Mouse (Mus musculus) heart, postnatal 14 days (tissue): ENCODE measurements around the gene Vdr. TPM values are rescaled to one million over a fixed set of nuclear protein-coding genes. Genes with fewer than 3 reads are reported as not detected.

Experiments used
- DNase-seq, 2 experiments: peaks; one replicate each; pipeline ENCODE4 v3.0.0; 2021 to 2022
- intact Hi-C: fragments of 180-260 bp; cut with DNase I; formaldehyde crosslinking; loops from one replicate; pipeline ENCODE4 v1.15.1; 2025
- total RNA-seq, 2 experiments: library from RNA; stranded (reverse); gene quantifications; 2 replicates each; pipeline ENCODE4 v1.2.3; 2021

Gene Vdr
- total RNA-seq, 2 experiments from 2014 or later = 1.3 to 1.9 TPM

DNA sequence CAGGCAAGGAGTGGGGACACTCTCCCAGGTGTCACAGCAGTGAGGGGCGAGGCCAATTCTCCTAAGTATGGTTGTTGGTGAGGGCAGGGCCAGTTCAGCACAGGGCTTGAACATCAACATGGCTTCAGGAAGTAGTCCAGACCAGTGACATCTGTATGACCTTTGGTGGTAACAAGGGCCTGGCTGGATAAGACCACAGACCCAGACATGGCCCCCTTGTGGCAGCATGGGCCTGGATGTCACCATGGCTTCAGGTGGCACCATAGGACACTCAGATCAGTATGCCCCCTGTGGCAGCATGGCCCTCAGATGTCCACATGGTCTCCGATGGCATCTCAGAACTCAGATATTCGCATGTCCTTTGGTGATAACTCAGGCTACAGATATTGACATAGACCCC is 58.1 kb downstream of the Vdr start:
- intact Hi-C loops = no loop called here
- no peak for DNase-seq

- no peak for DNase-seq
- intact Hi-C loops = no loop called here
These were observed 59.4 kb downstream of the Vdr start for GRCm38 (mm10) chr15:97851011-97851410.

DNA sequence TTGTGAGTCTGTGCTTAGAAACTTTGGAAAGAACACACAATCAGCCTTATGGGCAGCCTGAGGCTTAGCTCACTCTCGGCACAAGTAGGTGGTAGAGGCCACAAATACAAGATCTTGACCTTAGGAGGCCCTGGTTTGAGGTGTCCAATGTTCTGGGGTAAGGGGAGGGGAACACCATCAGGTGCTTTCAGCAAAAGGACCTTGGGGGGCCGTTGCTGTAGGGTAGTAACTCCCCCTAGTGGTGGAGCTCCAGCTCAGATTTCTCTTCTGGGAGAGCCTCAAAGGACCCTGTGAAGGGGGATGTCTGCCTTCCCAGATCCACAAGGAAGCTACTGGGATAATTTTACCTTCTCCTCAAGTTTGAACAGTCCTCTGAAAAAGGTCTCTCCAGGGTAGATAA is 60.0 kb downstream of the Vdr start:
- no peak for DNase-seq
- intact Hi-C loops = loop anchor here (1.0 kb wide), 1 partner anchor 66 kb away; no protein-coding TSS in a partner anchor

- intact Hi-C loops = loop anchor here (1.0 to 2.0 kb wide), 3 partner anchors 24 to 131 kb away; no protein-coding TSS in a partner anchor
- peak; percentile 86 to 90 for DNase-seq
These were observed 61.1 kb downstream of the Vdr start for GRCm38 (mm10) chr15:97849116-97849911.

GRCm38 (mm10) chr15:97847866-97848265 is 62.6 kb downstream of the Vdr start:
- no peak for DNase-seq
- intact Hi-C loops = loop anchor here (2.0 kb wide), 1 partner anchor 37 kb away; no protein-coding TSS in a partner anchor

- no peak for DNase-seq
- intact Hi-C loops = no loop called here
These were observed 63.1 kb downstream of the Vdr start for GRCm38 (mm10) chr15:97847285-97847684.

DNA sequence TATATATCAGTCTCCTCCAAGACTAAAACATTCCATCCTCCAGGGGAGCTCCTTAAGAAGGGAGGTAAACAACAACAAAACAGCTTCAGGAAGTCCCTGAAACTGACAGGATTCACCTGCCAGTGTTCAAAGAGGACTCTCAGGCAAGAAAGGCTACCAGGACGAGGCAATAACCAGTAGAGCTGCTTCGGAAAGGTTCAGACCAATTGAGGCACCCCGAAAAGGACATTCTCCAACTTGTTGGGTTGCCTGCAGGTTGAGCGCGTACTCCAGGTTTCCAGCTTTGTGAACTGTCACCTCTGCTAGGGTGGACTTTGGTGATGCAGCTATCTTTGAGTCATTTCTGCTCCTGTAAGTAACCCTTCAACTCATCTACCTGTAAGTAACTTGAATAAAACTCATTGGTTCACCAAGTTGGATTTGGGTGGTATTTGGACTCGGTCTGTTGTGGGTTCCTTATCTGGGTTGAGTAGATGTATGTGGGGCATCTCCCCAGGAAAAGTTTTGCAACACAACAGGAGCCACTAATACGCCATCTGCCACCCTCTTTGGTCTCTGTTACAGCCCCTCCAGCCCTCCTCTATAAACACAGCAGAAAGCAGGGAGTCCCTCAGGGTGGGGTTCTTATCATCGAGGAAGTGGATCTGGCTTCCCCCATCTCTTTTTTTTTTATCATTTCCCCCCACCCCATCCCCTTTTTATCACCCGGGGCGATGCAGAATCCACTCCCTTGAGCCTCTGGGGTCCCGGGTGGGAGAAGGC is 64.1 kb downstream of the Vdr start:
- no peak for DNase-seq
- intact Hi-C loops = no loop called here

- DNase-seq = no peak
- intact Hi-C loops = no loop called here
These were observed 66.1 kb downstream of the Vdr start, which contains the start of gene Hdac7 for GRCm38 (mm10) chr15:97844037-97845034. Gene Hdac7 (minus strand): TSS chr15:97844502.

DNA sequence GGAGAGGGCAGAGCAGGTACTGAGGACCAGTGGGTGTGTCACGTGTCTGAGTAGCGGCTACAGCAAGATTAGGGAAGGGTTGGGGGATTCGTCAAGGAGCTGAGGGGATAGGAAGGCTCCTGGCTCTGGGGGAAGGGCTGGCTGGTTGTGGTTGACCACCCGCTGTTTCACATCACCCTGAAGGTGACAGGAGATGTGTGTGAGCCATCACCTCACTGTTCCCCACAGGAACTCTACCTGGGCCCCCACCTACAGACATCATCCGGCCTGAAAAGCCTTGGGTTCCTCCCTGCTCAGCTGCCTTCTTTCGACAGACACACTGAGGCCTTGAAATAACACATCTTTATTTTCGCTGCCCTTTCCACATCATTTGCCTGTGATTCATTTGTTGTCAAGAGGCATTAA is 67.2 kb downstream of the Vdr start:
- DNase-seq = no peak

DNA sequence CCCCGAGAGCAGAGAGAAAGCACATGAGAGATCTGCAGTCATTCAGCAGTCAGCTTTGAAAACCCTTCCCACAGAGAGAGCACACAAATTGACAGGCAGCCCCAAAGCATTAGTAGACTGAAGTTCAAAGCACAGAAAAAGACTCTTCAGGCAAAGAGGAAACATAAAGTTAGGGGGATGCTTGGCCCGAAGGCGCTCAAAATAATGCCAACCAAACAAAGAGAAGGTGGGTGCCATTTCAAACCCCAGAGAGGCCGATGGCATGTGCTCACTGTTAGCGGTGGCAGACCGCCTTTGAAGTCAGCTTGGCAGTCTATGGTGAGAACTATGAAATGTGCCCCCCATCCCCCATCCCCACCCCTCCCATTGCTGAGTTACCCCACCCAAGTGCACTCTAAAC is 68.4 kb downstream of the Vdr start:
- intact Hi-C loops = no loop called here
- no peak for DNase-seq

More for the DNA sequence above, 67.2 kb downstream of the Vdr start:
- intact Hi-C loops = no loop called here

- no peak for DNase-seq
- intact Hi-C loops = no loop called here
These were observed 69.0 kb downstream of the Vdr start for GRCm38 (mm10) chr15:97841383-97841782.

- no peak for DNase-seq
- intact Hi-C loops = no loop called here
These were observed 69.6 kb downstream of the Vdr start for GRCm38 (mm10) chr15:97840781-97841180.

- intact Hi-C loops = no loop called here
- DNase-seq = peak; percentile 78 to 86
These were observed 70.4 kb downstream of the Vdr start for GRCm38 (mm10) chr15:97839991-97840455.

DNA sequence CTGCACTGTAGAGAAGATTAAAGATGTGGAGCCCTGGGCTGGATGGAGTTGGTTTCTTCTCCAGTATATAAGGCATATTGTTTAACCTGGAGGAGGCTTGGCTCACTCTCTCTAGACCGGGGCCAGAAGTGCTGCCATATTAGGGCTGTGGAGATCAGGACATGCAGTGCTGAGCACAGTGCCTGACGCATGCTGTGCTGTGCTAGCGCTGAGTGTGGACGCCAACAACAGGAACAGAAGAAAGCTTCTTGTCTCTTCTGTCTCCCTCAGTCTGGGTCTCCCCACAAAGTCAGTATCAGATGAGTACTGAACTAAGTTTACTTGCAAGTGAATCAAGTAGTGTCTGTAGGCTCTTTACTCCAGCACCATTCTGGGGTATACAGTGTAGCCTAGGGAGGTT is 71.0 kb downstream of the Vdr start:
- DNase-seq = no peak
- intact Hi-C loops = no loop called here

GRCm38 (mm10) chr15:97839012-97839411 is 71.4 kb downstream of the Vdr start:
- intact Hi-C loops = no loop called here
- DNase-seq = no peak

DNA sequence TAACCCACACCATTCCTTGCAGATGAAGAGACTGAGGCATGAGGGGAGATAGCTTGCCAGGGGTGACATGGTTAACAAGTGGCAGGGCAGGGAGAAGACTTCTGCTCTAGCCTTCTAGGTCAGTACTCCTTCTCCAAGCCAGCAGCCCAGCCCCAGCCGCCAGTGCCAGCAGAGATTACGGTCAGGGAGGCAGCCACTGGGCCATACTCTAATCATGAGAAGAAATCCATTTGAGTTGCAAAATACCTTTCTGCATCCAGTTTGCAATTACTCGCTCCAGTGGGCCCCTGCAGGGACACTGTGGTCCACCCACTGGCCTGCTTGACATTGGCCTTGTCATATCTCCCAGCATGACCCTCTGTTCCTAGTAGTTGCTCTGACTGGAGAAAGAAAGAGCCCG is 72.0 kb downstream of the Vdr start:
- DNase-seq = peak in 1 of 2 experiments; percentile 53
- intact Hi-C loops = no loop called here

DNA sequence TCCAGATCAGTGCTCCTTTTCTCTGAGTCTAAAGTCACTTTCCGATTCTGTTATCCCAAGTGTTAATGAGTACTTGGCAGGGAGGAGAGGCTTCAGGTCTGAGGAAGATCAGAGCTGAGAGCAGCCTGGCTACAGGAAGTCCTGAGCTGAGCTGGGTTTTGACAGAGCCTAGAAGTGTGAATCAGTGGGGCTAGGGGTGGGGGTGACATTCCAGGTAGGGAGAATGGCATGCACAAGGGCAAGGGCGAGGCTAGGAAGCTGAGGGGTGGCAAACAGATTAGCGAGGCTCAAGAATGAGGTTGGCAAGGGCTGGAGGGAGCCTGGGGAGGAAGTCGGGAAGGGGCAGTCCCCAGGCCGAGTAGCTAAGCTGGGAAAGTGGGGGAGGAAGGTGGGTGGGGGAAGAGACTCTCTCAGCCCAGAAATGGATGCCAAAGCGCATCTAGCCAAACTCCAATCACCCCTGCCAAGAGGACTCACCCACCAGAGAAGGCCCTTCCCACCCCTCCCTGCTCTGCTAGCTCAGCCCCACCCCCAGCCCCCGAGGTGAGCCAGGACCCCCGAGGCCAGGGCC is 72.9 kb downstream of the Vdr start:
- intact Hi-C loops = no loop called here
- peak; percentile 50 to 66 for DNase-seq

GRCm38 (mm10) chr15:97836894-97837247 is 73.6 kb downstream of the Vdr start:
- DNase-seq = no peak
- intact Hi-C loops = no loop called here

DNA sequence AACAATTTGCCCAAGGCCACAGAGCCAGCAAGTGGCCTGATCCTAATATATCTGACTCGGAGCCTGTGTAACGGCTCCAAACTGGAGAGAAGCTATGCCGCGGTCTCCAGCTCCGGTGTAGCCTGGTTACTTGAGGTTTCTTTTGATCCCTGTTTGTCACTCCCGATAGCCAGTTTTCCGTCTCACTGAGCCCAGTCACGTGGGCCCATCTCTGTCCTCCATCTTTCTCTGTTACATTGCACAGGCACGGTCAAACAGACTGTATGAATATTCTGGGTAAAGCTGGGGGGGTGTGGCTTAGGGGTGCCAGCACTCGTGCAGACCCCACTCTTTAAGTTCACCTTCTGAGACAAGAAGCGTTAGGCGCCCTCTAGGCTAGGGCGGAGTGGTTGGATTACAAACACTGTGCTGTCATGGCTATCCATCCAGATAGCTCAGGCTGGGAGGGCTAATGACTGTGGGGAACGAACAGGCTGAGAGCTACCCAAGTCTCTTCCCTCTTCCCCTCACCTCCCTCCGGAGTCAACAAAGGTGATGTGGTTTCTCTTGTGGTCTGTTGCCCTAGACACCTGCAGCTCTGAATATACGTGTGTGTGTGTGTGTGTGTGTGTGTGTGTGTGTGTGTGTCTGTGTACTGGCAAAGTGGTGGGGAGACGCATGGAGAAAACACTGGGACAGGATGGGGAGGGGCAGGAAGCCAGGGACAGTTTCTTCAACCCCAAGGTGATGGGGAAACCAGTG is 74.1 kb downstream of the Vdr start:
- intact Hi-C loops = no loop called here
- DNase-seq = no peak
